Mouse (Mus musculus): ENCODE measurements around the gene Hoxb6. TPM values are rescaled to one million over a fixed set of nuclear protein-coding genes. Genes with fewer than 3 reads are reported as not detected.

Gene Hoxb6
- polyA plus RNA-seq, 1 experiment = 14.3 TPM

- no peak for DNase-seq (ENCODE audit: low read depth)
- no peak for TF ChIP-seq POLR2A (IDR thresholded peaks at IDR 0.05; ENCODE audit: borderline replicate concordance, extremely low read depth, insufficient read depth, insufficient read length, poor library complexity, severe bottlenecking)
- TF ChIP-seq CTCF (IDR thresholded peaks at IDR 0.05; ENCODE audit: borderline replicate concordance, extremely low read depth, insufficient read depth, insufficient read length) = no peak
Observed at GRCm38 (mm10) chr11:96304381-96305195, 12.3 kb downstream of the Hoxb6 start.

DNA sequence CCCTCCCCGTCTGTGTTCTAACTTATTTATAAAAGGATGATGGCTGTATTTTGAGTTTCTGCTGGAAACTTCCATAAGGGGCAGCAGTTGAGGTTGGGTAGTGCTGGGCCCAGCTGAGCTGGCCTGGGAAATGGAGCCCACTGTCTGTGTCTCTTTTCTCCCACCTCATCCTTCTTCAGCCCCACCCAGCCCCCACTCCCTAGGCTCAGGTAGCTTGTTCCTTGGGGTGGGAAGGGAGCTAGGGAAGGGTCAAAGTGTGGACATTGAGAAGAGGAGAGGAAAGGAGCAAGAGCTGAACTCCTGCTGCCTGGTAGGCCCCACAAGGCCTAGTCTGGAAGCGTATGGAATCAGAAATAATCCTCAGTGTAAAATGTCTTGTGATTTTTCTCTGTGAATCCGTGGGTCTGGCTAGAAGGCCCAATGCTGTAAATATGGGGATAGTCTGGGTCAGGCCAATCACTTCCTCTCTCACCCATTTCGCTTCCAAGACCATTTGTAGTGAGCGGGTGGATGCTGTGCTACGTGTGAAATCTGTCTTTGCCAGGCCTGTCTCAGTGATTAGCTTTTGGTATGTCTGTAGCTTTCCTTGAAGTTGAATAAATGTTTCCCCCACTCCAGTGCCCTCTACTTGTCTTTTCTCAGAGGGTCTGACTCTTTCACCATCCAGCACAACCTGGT lies 13.4 kb downstream of the Hoxb6 start:
- DNase-seq (ENCODE audit: low read depth) = no peak
- no peak for TF ChIP-seq CTCF (IDR thresholded peaks at IDR 0.05; ENCODE audit: borderline replicate concordance, extremely low read depth, insufficient read depth, insufficient read length)

- TF ChIP-seq POLR2A (IDR thresholded peaks at IDR 0.05; ENCODE audit: borderline replicate concordance, extremely low read depth, insufficient read depth, insufficient read length, poor library complexity, severe bottlenecking) (no peak), CTCF (IDR thresholded peaks at IDR 0.05; ENCODE audit: borderline replicate concordance, extremely low read depth, insufficient read depth, insufficient read length) (no peak)
- no peak for DNase-seq (ENCODE audit: low read depth)
Observed at GRCm38 (mm10) chr11:96306183-96306907, 14.1 kb downstream of the Hoxb6 start.

- TF ChIP-seq POLR2A (IDR thresholded peaks at IDR 0.05; ENCODE audit: borderline replicate concordance, extremely low read depth, insufficient read depth, insufficient read length, poor library complexity, severe bottlenecking) = no peak
- no peak for TF ChIP-seq CTCF (IDR thresholded peaks at IDR 0.05; ENCODE audit: borderline replicate concordance, extremely low read depth, insufficient read depth, insufficient read length)
- no peak for DNase-seq (ENCODE audit: low read depth)
Observed at GRCm38 (mm10) chr11:96306908-96307269, 14.6 kb downstream of the Hoxb6 start.

GRCm38 (mm10) chr11:96308763-96309162 lies 16.5 kb downstream of the Hoxb6 start:
- no peak for DNase-seq (ENCODE audit: low read depth)
- TF ChIP-seq CTCF (IDR thresholded peaks at IDR 0.05; ENCODE audit: borderline replicate concordance, extremely low read depth, insufficient read depth, insufficient read length) = no peak

DNA sequence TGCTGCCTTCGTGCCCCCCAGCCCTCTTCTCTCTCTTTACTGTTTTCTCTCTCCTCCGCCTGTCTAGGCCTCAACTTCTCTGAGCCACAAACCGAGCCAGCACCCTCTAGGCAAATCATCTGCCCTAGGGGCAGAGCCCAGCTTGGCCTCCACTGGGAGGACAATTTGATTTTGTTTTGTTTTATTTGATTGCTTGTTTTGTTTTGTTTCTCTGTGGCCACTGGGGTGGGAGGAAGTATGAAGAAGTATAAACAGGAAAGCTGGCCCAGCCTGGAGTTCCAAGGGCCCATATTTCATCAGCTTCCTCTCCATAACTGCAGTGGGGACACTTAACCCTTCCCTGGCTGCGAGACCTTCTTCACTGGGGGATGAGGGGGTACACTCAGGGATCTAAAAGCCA lies 17.0 kb downstream of the Hoxb6 start:
- no peak for DNase-seq (ENCODE audit: low read depth)
- TF ChIP-seq POLR2A (IDR thresholded peaks at IDR 0.05; ENCODE audit: borderline replicate concordance, extremely low read depth, insufficient read depth, insufficient read length, poor library complexity, severe bottlenecking) (no peak), CTCF (IDR thresholded peaks at IDR 0.05; ENCODE audit: borderline replicate concordance, extremely low read depth, insufficient read depth, insufficient read length) (no peak)

- TF ChIP-seq CTCF (IDR thresholded peaks at IDR 0.05; ENCODE audit: borderline replicate concordance, extremely low read depth, insufficient read depth, insufficient read length) (no peak), POLR2A (IDR thresholded peaks at IDR 0.05; ENCODE audit: borderline replicate concordance, extremely low read depth, insufficient read depth, insufficient read length, poor library complexity, severe bottlenecking) (no peak)
- no peak for DNase-seq (ENCODE audit: low read depth)
Observed at GRCm38 (mm10) chr11:96310183-96310938, 18.1 kb downstream of the Hoxb6 start.

GRCm38 (mm10) chr11:96311097-96311496 lies 18.8 kb downstream of the Hoxb6 start:
- no peak for DNase-seq (ENCODE audit: low read depth)

GRCm38 (mm10) chr11:96311520-96312417 lies 19.5 kb downstream of the Hoxb6 start:
- TF ChIP-seq POLR2A (IDR thresholded peaks at IDR 0.05; ENCODE audit: borderline replicate concordance, extremely low read depth, insufficient read depth, insufficient read length, poor library complexity, severe bottlenecking) = no peak
- peak; percentile 85 for TF ChIP-seq CTCF (IDR thresholded peaks at IDR 0.05; ENCODE audit: borderline replicate concordance, extremely low read depth, insufficient read depth, insufficient read length)
- peak; percentile 82 for DNase-seq (ENCODE audit: low read depth)

More at GRCm38 (mm10) chr11:96311097-96311496, 18.8 kb downstream of the Hoxb6 start:
- TF ChIP-seq POLR2A (IDR thresholded peaks at IDR 0.05; ENCODE audit: borderline replicate concordance, extremely low read depth, insufficient read depth, insufficient read length, poor library complexity, severe bottlenecking) (no peak), CTCF (IDR thresholded peaks at IDR 0.05; ENCODE audit: borderline replicate concordance, extremely low read depth, insufficient read depth, insufficient read length) (no peak)

DNA sequence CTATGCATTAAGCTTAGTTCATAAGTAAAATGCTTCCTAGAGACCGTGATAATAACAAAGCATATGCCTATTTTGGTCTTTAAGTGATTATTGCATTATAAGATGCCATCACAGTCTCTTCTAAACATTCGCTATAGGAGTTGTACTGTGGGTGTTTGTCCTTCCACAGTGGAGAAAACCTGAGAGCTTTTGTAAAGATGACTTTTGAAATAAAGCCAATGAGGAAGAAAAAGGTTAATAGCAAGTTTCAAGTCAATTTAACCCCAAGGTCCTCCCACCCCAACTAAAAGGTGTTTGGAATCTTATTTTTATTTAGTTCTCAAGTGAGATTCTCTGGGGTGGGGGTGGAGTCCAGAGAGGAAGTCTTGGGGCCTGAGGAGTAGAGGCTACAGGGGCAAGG lies 20.9 kb downstream of the Hoxb6 start:
- DNase-seq (ENCODE audit: low read depth) = no peak
- TF ChIP-seq POLR2A (IDR thresholded peaks at IDR 0.05; ENCODE audit: borderline replicate concordance, extremely low read depth, insufficient read depth, insufficient read length, poor library complexity, severe bottlenecking) (no peak), CTCF (IDR thresholded peaks at IDR 0.05; ENCODE audit: borderline replicate concordance, extremely low read depth, insufficient read depth, insufficient read length) (no peak)

Data from brain, embryonic 14.5 days (tissue).